Mouse (Mus musculus) embryonic facial prominence, embryonic 10.5 days (tissue): ENCODE data around the gene Gm49387. TPM values are rescaled to one million over a fixed set of nuclear protein-coding genes. Genes with fewer than 3 reads are reported as not detected.

ENCODE experiments used
- DNase-seq: peaks from one replicate; pipeline ENCODE4 v3.0.0-alpha.2; 2017; ENCODE audit warnings: low spot score
- H3K27ac ChIP-seq: fragments of 300-500 bp; sonication (generic); replicated peaks from 2 replicates; pipeline ENCODE4 v1.5.1; 2016; ENCODE audit warnings: mild to moderate bottlenecking
- H3K27me3 ChIP-seq: fragments of 300-500 bp; sonication (generic); replicated peaks from 2 replicates; pipeline ENCODE4 v1.6.1; 2016; ENCODE audit warnings: low read depth, mild to moderate bottlenecking; ENCODE audit not compliant: poor library complexity, severe bottlenecking
- H3K36me3 ChIP-seq: fragments of 300-500 bp; sonication (generic); replicated peaks from 2 replicates; pipeline ENCODE4 v1.6.1; 2016; ENCODE audit warnings: mild to moderate bottlenecking, moderate library complexity
- H3K4me1 ChIP-seq: fragments of 300-500 bp; sonication (generic); 2 replicates; pipeline ENCODE4 v1.6.1; 2016
- H3K4me3 ChIP-seq: fragments of 300-500 bp; sonication (generic); 2 replicates; pipeline ENCODE4 v1.5.1; 2016; ENCODE audit warnings: mild to moderate bottlenecking, moderate library complexity
- H3K9me3 ChIP-seq: fragments of 300-500 bp; sonication (generic); 2 replicates; pipeline ENCODE4 v1.6.1; 2016; ENCODE audit warnings: mild to moderate bottlenecking
- WGBS: fragments of 180-500 bp; shearing (Covaris S2); methylation state at CpG from one replicate; pipeline ENCODE4 v1.1.7; 2016; 5-methylcytosine and 5-hydroxymethylcytosine counted together
- polyA plus RNA-seq: library from polyadenylated mRNA; unstranded; fragments of >200 nt; fragmentation: Nextera tagmentation; extraction: Ambion mirVana; gene quantifications from 2 replicates; pipeline ENCODE4 v1.2.1, GENCODE M21; 2016

The Gm49387 gene
- polyA plus RNA-seq, 1 experiment from 2014 or later: 0.39 TPM

GRCm38 (mm10) chr14:31557784-31558183, 82.9 kb downstream of the Gm49387 start:
- H3K36me3 ChIP-seq: no peaks in the 10 kb centered on the region
- peaks cover 20% of the 10 kb centered on the region for H3K4me1 ChIP-seq
- no peak for DNase-seq
- no peaks in the 10 kb centered on the region for H3K27me3 ChIP-seq
- no peak overlapping the region for H3K4me3 ChIP-seq
- H3K27ac ChIP-seq: no peak overlapping the region
- WGBS: 83% methylated on average over 9 of the region's 9 CpGs
- H3K9me3 ChIP-seq: no peaks in the 10 kb centered on the region

GRCm38 (mm10) chr14:31557273-31557672, 83.4 kb downstream of the Gm49387 start:
- no peaks in the 10 kb centered on the region for H3K9me3 ChIP-seq
- no peak overlapping the region for H3K27ac ChIP-seq
- H3K27me3 ChIP-seq: no peaks in the 10 kb centered on the region
- 88% methylated on average over 8 of the region's 8 CpGs for WGBS
- no peak for DNase-seq
- no peak overlapping the region for H3K4me3 ChIP-seq
- H3K4me1 ChIP-seq: peaks cover 20% of the 10 kb centered on the region
- H3K36me3 ChIP-seq: no peaks in the 10 kb centered on the region

DNA sequence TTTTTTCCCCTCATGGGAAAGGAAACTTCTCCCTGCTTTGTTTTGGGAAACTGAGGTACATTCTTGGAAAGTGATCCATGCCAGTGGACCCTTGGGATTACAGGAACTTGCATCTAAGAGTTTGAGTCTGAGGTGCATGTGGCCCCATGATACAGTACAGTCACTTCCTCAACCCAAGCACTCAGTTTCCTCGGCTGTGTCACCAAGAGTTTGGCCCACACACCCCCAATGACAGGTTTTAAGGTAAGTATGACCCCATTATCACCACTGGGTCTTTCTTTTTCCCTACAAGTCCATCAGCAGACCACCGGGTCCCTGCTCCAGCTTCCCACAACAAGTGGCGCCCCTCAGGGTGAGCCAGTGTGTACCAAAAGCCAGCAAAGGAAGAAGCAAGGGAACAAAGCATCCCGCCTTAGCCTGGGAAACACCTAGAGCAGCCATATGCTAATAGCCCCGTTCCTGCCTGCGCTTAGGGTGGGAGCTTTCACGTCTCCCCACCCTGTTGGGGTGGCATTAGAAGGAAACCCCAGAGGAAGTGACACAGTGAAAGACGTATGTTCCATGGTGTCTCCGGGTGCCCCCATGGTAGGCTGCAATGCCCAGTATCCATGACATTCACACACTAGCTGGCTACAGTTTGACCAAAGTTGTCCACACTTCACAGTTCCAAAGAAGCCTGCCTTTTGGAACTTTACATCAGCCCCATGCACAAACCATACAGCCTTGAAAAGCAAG, 84.0 kb downstream of the Gm49387 start:
- Histone ChIP-seq H3K27me3 (no peaks in the 10 kb centered on the region), H3K27ac (no peak overlapping the region)
- WGBS: 83% methylated on average over 9 of the region's 9 CpGs

GRCm38 (mm10) chr14:31555963-31556434, 84.7 kb downstream of the Gm49387 start:
- WGBS: 77% methylated on average over 14 of the region's 14 CpGs
- no peak for DNase-seq
- no peak overlapping the region for H3K27ac ChIP-seq
- no peak overlapping the region for H3K4me3 ChIP-seq
- H3K27me3 ChIP-seq: no peaks in the 10 kb centered on the region
- H3K36me3 ChIP-seq: no peaks in the 10 kb centered on the region
- no peaks in the 10 kb centered on the region for H3K9me3 ChIP-seq
- H3K4me1 ChIP-seq: peaks cover 17% of the 10 kb centered on the region

More for the DNA sequence above, 84.0 kb downstream of the Gm49387 start:
- no peak for DNase-seq
- Histone ChIP-seq H3K4me3 (no peak overlapping the region), H3K9me3 (no peaks in the 10 kb centered on the region), H3K36me3 (no peaks in the 10 kb centered on the region), H3K4me1 (peaks cover 20% of the 10 kb centered on the region)

DNA sequence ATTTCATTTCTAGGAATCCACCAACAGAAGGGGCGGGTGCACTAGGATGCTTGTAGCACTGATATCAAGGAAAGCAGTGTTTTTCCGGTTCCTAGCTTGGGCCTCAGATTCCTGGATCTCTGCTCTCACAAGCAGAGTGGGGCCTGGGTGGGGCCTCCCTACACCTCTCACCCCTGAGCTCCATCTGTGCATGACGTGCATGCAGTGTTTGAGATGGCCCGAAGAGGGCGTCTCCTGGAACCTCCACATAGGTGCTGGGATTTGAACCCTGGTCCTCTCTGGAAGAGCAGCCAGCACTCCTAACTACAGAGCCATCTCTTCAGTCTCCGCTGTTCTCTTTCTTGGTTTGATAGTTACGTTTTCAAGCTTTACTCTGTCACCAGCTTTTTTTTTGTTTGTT, 85.7 kb downstream of the Gm49387 start:
- WGBS: 90% methylated on average over 7 of the region's 7 CpGs
- DNase-seq: no peak
- no peaks in the 10 kb centered on the region for H3K9me3 ChIP-seq

DNA sequence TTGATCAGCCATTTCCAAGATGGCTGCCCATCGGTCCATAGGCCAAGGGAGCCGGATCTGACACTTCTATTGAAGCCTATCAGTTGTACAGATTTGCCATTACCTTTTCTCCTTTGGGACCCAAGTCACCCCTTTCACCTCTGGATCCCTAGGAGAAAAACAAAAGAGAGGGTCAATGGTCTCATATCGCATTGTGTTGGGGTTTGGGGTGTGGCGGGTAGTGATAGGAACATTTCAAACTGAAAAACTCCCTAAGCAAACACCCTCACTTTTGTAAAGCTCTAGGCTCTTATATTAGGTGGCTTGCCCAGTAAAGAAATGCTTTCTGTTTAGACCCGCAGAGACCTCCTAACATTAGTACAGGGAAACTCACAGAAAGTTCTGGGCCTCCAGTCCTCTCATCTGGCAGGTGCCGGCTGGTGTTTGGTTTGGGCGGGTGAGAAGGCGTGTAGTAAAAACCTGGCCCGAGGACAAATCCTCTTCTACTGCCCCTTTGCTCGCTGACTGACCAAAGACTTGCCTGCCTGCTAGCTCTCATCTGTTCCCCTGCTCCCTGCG, 96.7 kb downstream of the Gm49387 start:
- WGBS: 73% methylated on average over 11 of the region's 11 CpGs
- Histone ChIP-seq H3K4me1 (peaks cover 12% of the 10 kb centered on the region), H3K27me3 (no peaks in the 10 kb centered on the region), H3K36me3 (no peaks in the 10 kb centered on the region), H3K27ac (peak overlapping the region; percentile 8; the same call in 1 of the 2 replicates), H3K9me3 (0 out of 2 replicates have a peak, but pooled peaks cover 3% of the 10 kb centered on the region), H3K4me3 (no peak overlapping the region)
- DNase-seq: no peak

More for the DNA sequence above, 85.7 kb downstream of the Gm49387 start:
- H3K27me3 ChIP-seq: no peaks in the 10 kb centered on the region
- H3K4me3 ChIP-seq: no peak overlapping the region
- H3K4me1 ChIP-seq: peaks cover 10% of the 10 kb centered on the region; the same call in 1 of the 2 replicates
- H3K36me3 ChIP-seq: no peaks in the 10 kb centered on the region
- no peak overlapping the region for H3K27ac ChIP-seq

GRCm38 (mm10) chr14:31537298-31537697, 103.4 kb downstream of the Gm49387 start:
- no peak overlapping the region for H3K4me3 ChIP-seq
- WGBS: 79% methylated on average over 6 of the region's 6 CpGs
- no peaks in the 10 kb centered on the region for H3K27me3 ChIP-seq
- no peaks in the 10 kb centered on the region for H3K9me3 ChIP-seq
- no peaks in the 10 kb centered on the region for H3K36me3 ChIP-seq
- H3K4me1 ChIP-seq: peaks cover 14% of the 10 kb centered on the region
- no peak overlapping the region for H3K27ac ChIP-seq
- no peak for DNase-seq

DNA sequence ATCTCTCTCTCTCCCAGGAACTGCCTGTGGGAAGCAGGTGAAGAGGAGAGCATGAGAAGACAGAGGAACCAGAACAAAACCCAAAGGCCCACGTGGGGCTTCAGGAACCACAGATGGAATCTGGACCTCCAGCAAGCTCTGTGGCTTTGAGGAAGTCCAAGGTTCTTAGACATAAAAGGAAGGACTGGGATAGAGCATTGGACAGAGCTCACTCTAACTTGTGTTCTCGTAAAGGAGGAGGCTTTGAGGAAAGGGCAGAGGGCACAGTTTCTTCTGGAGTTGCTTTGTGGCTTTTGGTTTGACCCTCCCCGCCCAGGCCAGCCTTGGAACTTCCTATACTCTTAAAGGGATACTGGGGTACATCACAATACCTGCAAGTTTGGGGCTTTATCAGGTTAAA, 108.0 kb downstream of the Gm49387 start:
- DNase-seq: no peak
- H3K27me3 ChIP-seq: no peaks in the 10 kb centered on the region
- no peaks in the 10 kb centered on the region for H3K36me3 ChIP-seq
- H3K4me1 ChIP-seq: peaks cover 34% of the 10 kb centered on the region
- H3K27ac ChIP-seq: peak overlapping the region; percentile 52; the same call in 1 of the 2 replicates
- no peaks in the 10 kb centered on the region for H3K9me3 ChIP-seq
- 58% methylated on average over 3 of the region's 3 CpGs for WGBS
- H3K4me3 ChIP-seq: no peak overlapping the region

DNA sequence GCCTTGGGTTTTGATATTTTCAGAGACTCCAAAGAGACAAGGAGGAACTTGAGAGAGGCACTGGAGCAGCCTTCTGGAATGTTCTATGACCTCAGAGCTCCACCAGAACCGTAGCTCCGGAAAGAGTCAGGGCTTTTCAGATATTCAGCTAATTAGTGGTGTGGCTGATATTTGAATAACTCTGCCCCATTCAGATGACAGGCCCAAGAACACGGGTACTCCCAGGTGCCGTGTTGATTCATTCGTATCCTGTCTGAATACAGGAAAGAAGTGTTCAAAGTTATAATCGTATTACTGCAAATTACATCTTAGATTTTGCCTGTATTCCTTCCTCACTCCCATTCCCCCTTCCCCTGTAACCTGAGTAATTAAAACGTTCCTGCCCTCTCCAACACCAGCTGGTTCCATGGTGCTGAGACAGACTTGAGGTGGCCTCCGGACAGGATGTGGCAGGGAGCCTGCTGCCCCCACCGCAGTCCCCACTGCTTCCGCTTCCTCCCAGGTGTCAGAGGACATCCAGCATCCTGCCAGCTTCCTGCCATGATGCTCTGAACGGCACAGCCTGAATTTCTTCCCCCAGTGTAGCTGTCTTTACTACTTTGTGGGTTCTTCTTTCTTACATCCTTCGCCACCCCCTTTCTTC, 109.1 kb downstream of the Gm49387 start:
- WGBS: 59% methylated on average over 12 of the region's 12 CpGs
- no peaks in the 10 kb centered on the region for H3K36me3 ChIP-seq
- peak; percentile 63 for DNase-seq
- H3K4me3 ChIP-seq: no peak overlapping the region; the same call in 1 of the 2 replicates
- peak overlapping the region; percentile 73 for H3K27ac ChIP-seq
- H3K27me3 ChIP-seq: no peaks in the 10 kb centered on the region
- peaks cover 35% of the 10 kb centered on the region for H3K4me1 ChIP-seq
- H3K9me3 ChIP-seq: no peaks in the 10 kb centered on the region

- 0 out of 2 replicates have a peak overlapping the region, but pooled peaks have one; percentile 73 for H3K27ac ChIP-seq
- no peaks in the 10 kb centered on the region for H3K9me3 ChIP-seq
- 91% methylated on average over 4 of the region's 4 CpGs for WGBS
Measured at GRCm38 (mm10) chr14:31530847-31531246, 109.8 kb downstream of the Gm49387 start.

GRCm38 (mm10) chr14:31525040-31525810, 115.5 kb downstream of the Gm49387 start:
- H3K4me1 ChIP-seq: peaks cover 10% of the 10 kb centered on the region
- 78% methylated on average over 7 of the region's 7 CpGs for WGBS
- no peak overlapping the region for H3K4me3 ChIP-seq
- no peak overlapping the region for H3K27ac ChIP-seq
- H3K36me3 ChIP-seq: no peaks in the 10 kb centered on the region
- no peaks in the 10 kb centered on the region for H3K27me3 ChIP-seq
- no peaks in the 10 kb centered on the region for H3K9me3 ChIP-seq
- DNase-seq: no peak

More at GRCm38 (mm10) chr14:31530847-31531246, 109.8 kb downstream of the Gm49387 start:
- peaks cover 35% of the 10 kb centered on the region for H3K4me1 ChIP-seq
- H3K4me3 ChIP-seq: no peak overlapping the region
- DNase-seq: no peak
- H3K36me3 ChIP-seq: no peaks in the 10 kb centered on the region
- H3K27me3 ChIP-seq: no peaks in the 10 kb centered on the region

GRCm38 (mm10) chr14:31521318-31521717, 119.4 kb downstream of the Gm49387 start:
- no peak overlapping the region for H3K4me3 ChIP-seq
- H3K27ac ChIP-seq: no peak overlapping the region
- H3K27me3 ChIP-seq: no peaks in the 10 kb centered on the region
- DNase-seq: no peak
- no peaks in the 10 kb centered on the region for H3K9me3 ChIP-seq
- peaks cover 12% of the 10 kb centered on the region for H3K4me1 ChIP-seq
- no peaks in the 10 kb centered on the region for H3K36me3 ChIP-seq
- 82% methylated on average over 2 of the region's 2 CpGs for WGBS
